Mouse (Mus musculus) forebrain, embryonic 13.5 days (tissue): ENCODE measurements at regions not wholly inside any gene's neighbourhood (a gene's known extent, or its start where the extent isn't known, plus 50 kb on each side); places are given as distances from the start of the nearest gene placed in this dataset.
A peak's percentile ranks its signal among the peaks of the same experiment; 100 is the strongest.

Experiments used
- ATAC-seq: fragments of 200-750 bp; cut with Nextera tagmentation; 2 replicates; pipeline ENCODE4 v1.8.0; 2017
- H3K27ac ChIP-seq: fragments of 300-500 bp; sonication (generic); 2 replicates; pipeline ENCODE4 v1.5.1; 2015; ENCODE audit warnings: inconsistent platforms, mild to moderate bottlenecking, moderate library complexity
- H3K27me3 ChIP-seq: fragments of 300-500 bp; sonication (generic); 2 replicates; pipeline ENCODE4 v1.6.1; 2015; ENCODE audit warnings: mild to moderate bottlenecking, inconsistent platforms
- H3K36me3 ChIP-seq: fragments of 300-500 bp; sonication (generic); 2 replicates; pipeline ENCODE4 v1.6.1; 2015; ENCODE audit warnings: mild to moderate bottlenecking, inconsistent platforms; ENCODE audit not compliant: poor library complexity, severe bottlenecking
- H3K4me1 ChIP-seq: fragments of 300-500 bp; sonication (generic); 2 replicates; pipeline ENCODE4 v1.6.1; 2015; ENCODE audit warnings: inconsistent platforms
- H3K4me2 ChIP-seq: fragments of 300-500 bp; sonication (generic); 2 replicates; pipeline ENCODE4 v1.6.1; 2015; ENCODE audit warnings: inconsistent platforms, mild to moderate bottlenecking, moderate library complexity
- H3K4me3 ChIP-seq: fragments of 300-500 bp; sonication (generic); 2 replicates; pipeline ENCODE4 v1.5.1; 2015; ENCODE audit warnings: mild to moderate bottlenecking, inconsistent platforms
- H3K9ac ChIP-seq: fragments of 300-500 bp; sonication (generic); 2 replicates; pipeline ENCODE4 v1.6.1; 2015; ENCODE audit warnings: mild to moderate bottlenecking, inconsistent platforms
- H3K9me3 ChIP-seq: fragments of 300-500 bp; sonication (generic); replicated peaks from 2 replicates; pipeline ENCODE4 v1.6.1; 2016; ENCODE audit warnings: inconsistent platforms
- WGBS: fragments of 180-500 bp; shearing (Covaris S2); methylation state at CpG from one replicate; pipeline ENCODE4 v1.1.7; 2015; 5-methylcytosine and 5-hydroxymethylcytosine counted together

GRCm38 (mm10) chr9:61129186-61129585 is 243.0 kb upstream of the Tle3 start:
- H3K4me1 ChIP-seq = peaks cover 10% of the 10 kb centered on the region; the same call in 1 of the 2 replicates
- no peak overlapping the region for H3K9ac ChIP-seq
- no peak overlapping the region for H3K27ac ChIP-seq
- no peak overlapping the region for H3K4me3 ChIP-seq
- no peak for ATAC-seq
- no peaks in the 10 kb centered on the region for H3K9me3 ChIP-seq
- H3K36me3 ChIP-seq = no peaks in the 10 kb centered on the region
- H3K27me3 ChIP-seq = peaks cover 15% of the 10 kb centered on the region
- no peak overlapping the region for H3K4me2 ChIP-seq
- 82% methylated on average over 5 of the region's 5 CpGs for WGBS

- H3K9ac ChIP-seq = no peak overlapping the region
These were observed 241.3 kb upstream of the Tle3 start for GRCm38 (mm10) chr9:61130877-61131276.

GRCm38 (mm10) chr9:61135263-61135882 is 236.8 kb upstream of the Tle3 start:
- Histone ChIP-seq H3K36me3 (no peaks in the 10 kb centered on the region), H3K9me3 (no peaks in the 10 kb centered on the region), H3K9ac (no peak overlapping the region), H3K4me1 (peaks cover 19% of the 10 kb centered on the region), H3K27ac (no peak overlapping the region), H3K4me3 (no peak overlapping the region), H3K4me2 (no peak overlapping the region), H3K27me3 (peaks cover 39% of the 10 kb centered on the region)
- WGBS = 48% methylated on average over 10 of the region's 10 CpGs
- peak; percentile 41; the same call in 1 of the 2 replicates for ATAC-seq

More at GRCm38 (mm10) chr9:61130877-61131276, 241.3 kb upstream of the Tle3 start:
- Histone ChIP-seq H3K4me3 (no peak overlapping the region), H3K27me3 (peaks cover 19% of the 10 kb centered on the region), H3K27ac (no peak overlapping the region), H3K4me1 (peaks cover 14% of the 10 kb centered on the region), H3K4me2 (no peak overlapping the region), H3K9me3 (no peaks in the 10 kb centered on the region), H3K36me3 (no peaks in the 10 kb centered on the region)
- ATAC-seq = no peak
- WGBS = 72% methylated on average over 4 of the region's 4 CpGs

- H3K9ac ChIP-seq = no peak overlapping the region
- no peaks in the 10 kb centered on the region for H3K9me3 ChIP-seq
- H3K4me1 ChIP-seq = peaks cover 19% of the 10 kb centered on the region
- no peaks in the 10 kb centered on the region for H3K36me3 ChIP-seq
- no peak for ATAC-seq
- no peak overlapping the region for H3K27ac ChIP-seq
- H3K27me3 ChIP-seq = peaks cover 37% of the 10 kb centered on the region
- no peak overlapping the region for H3K4me2 ChIP-seq
- no peak overlapping the region for H3K4me3 ChIP-seq
- 45% methylated on average over 3 of the region's 3 CpGs for WGBS
These were observed 236.2 kb upstream of the Tle3 start for GRCm38 (mm10) chr9:61135917-61136316.

GRCm38 (mm10) chr9:61138741-61139368 is 233.3 kb upstream of the Tle3 start:
- H3K4me3 ChIP-seq = no peak overlapping the region
- H3K4me2 ChIP-seq = no peak overlapping the region
- H3K27me3 ChIP-seq = peaks cover 51% of the 10 kb centered on the region
- H3K4me1 ChIP-seq = peaks cover 19% of the 10 kb centered on the region
- H3K27ac ChIP-seq = no peak overlapping the region
- H3K9ac ChIP-seq = no peak overlapping the region
- WGBS = 82% methylated on average over 11 of the region's 11 CpGs
- ATAC-seq = no peak
- no peaks in the 10 kb centered on the region for H3K36me3 ChIP-seq
- H3K9me3 ChIP-seq = no peaks in the 10 kb centered on the region

- H3K4me1 ChIP-seq = peaks cover 12% of the 10 kb centered on the region
- H3K27me3 ChIP-seq = peaks cover 47% of the 10 kb centered on the region
- no peak for ATAC-seq
- no peaks in the 10 kb centered on the region for H3K9me3 ChIP-seq
- no peak overlapping the region for H3K27ac ChIP-seq
- H3K36me3 ChIP-seq = no peaks in the 10 kb centered on the region
- no peak overlapping the region for H3K9ac ChIP-seq
- no peak overlapping the region for H3K4me2 ChIP-seq
- 92% methylated on average over 6 of the region's 6 CpGs for WGBS
- H3K4me3 ChIP-seq = no peak overlapping the region
These were observed 229.1 kb upstream of the Tle3 start for GRCm38 (mm10) chr9:61143101-61143500.

- H3K9ac ChIP-seq = no peak overlapping the region
- peaks cover 41% of the 10 kb centered on the region for H3K27me3 ChIP-seq
- peaks cover 12% of the 10 kb centered on the region for H3K4me1 ChIP-seq
- no peak overlapping the region for H3K4me2 ChIP-seq
- no peak overlapping the region for H3K4me3 ChIP-seq
- no peak overlapping the region for H3K27ac ChIP-seq
- no peaks in the 10 kb centered on the region for H3K9me3 ChIP-seq
- ATAC-seq = peak; percentile 36; the same call in 1 of the 2 replicates
- no peaks in the 10 kb centered on the region for H3K36me3 ChIP-seq
- WGBS = 43% methylated on average over 11 of the region's 11 CpGs
These were observed 227.4 kb upstream of the Tle3 start for GRCm38 (mm10) chr9:61144685-61145318.

- WGBS = 89% methylated on average over 8 of the region's 8 CpGs
- H3K4me2 ChIP-seq = no peak overlapping the region
These were observed 226.4 kb upstream of the Tle3 start for GRCm38 (mm10) chr9:61145738-61146137.

GRCm38 (mm10) chr9:61151201-61151600 is 221.0 kb upstream of the Tle3 start:
- Histone ChIP-seq H3K36me3 (no peaks in the 10 kb centered on the region), H3K9me3 (no peaks in the 10 kb centered on the region), H3K4me3 (no peak overlapping the region), H3K4me1 (peaks cover 27% of the 10 kb centered on the region), H3K27me3 (peaks cover 25% of the 10 kb centered on the region), H3K27ac (no peak overlapping the region), H3K9ac (no peak overlapping the region), H3K4me2 (no peak overlapping the region)
- WGBS = 88% methylated on average over 4 of the region's 4 CpGs
- ATAC-seq = no peak

More at GRCm38 (mm10) chr9:61145738-61146137, 226.4 kb upstream of the Tle3 start:
- H3K9me3 ChIP-seq = no peaks in the 10 kb centered on the region
- ATAC-seq = no peak
- H3K9ac ChIP-seq = no peak overlapping the region
- no peaks in the 10 kb centered on the region for H3K36me3 ChIP-seq
- no peak overlapping the region for H3K27ac ChIP-seq
- H3K4me3 ChIP-seq = no peak overlapping the region
- H3K27me3 ChIP-seq = peaks cover 41% of the 10 kb centered on the region
- peaks cover 12% of the 10 kb centered on the region for H3K4me1 ChIP-seq

- 55% methylated on average over 12 of the region's 12 CpGs for WGBS
- Histone ChIP-seq H3K9me3 (no peaks in the 10 kb centered on the region), H3K4me1 (peaks cover 27% of the 10 kb centered on the region), H3K27ac (no peak overlapping the region), H3K36me3 (no peaks in the 10 kb centered on the region), H3K9ac (no peak overlapping the region), H3K4me2 (no peak overlapping the region), H3K27me3 (peaks cover 25% of the 10 kb centered on the region), H3K4me3 (no peak overlapping the region)
- ATAC-seq = no peak
These were observed 220.2 kb upstream of the Tle3 start for GRCm38 (mm10) chr9:61151901-61152337.

- H3K36me3 ChIP-seq = no peaks in the 10 kb centered on the region
- no peak overlapping the region for H3K27ac ChIP-seq
- no peak overlapping the region for H3K9ac ChIP-seq
- H3K27me3 ChIP-seq = peaks cover 25% of the 10 kb centered on the region
- peaks cover 34% of the 10 kb centered on the region for H3K4me1 ChIP-seq
- no peaks in the 10 kb centered on the region for H3K9me3 ChIP-seq
- ATAC-seq = no peak
- no peak overlapping the region for H3K4me2 ChIP-seq
- no peak overlapping the region for H3K4me3 ChIP-seq
- 6% methylated on average over 6 of the region's 6 CpGs for WGBS
These were observed 217.4 kb upstream of the Tle3 start for GRCm38 (mm10) chr9:61154721-61155120.

- Histone ChIP-seq H3K27ac (no peak overlapping the region), H3K4me2 (no peak overlapping the region), H3K27me3 (peaks cover 27% of the 10 kb centered on the region; the same call in 1 of the 2 replicates), H3K36me3 (no peaks in the 10 kb centered on the region), H3K4me3 (no peak overlapping the region), H3K9me3 (no peaks in the 10 kb centered on the region), H3K9ac (no peak overlapping the region), H3K4me1 (peaks cover 34% of the 10 kb centered on the region)
- WGBS = 65% methylated on average over 14 of the region's 14 CpGs
- ATAC-seq = no peak
These were observed 216.3 kb upstream of the Tle3 start for GRCm38 (mm10) chr9:61155851-61156250.
